Mouse (Mus musculus): ENCODE measurements around the gene Hoxa9. TPM values are rescaled to one million over a fixed set of nuclear protein-coding genes. Genes with fewer than 3 reads are reported as not detected.

The Hoxa9 gene
- total RNA-seq, 2 experiments from 2014 or later: 16.5 to 17.7 TPM

DNA sequence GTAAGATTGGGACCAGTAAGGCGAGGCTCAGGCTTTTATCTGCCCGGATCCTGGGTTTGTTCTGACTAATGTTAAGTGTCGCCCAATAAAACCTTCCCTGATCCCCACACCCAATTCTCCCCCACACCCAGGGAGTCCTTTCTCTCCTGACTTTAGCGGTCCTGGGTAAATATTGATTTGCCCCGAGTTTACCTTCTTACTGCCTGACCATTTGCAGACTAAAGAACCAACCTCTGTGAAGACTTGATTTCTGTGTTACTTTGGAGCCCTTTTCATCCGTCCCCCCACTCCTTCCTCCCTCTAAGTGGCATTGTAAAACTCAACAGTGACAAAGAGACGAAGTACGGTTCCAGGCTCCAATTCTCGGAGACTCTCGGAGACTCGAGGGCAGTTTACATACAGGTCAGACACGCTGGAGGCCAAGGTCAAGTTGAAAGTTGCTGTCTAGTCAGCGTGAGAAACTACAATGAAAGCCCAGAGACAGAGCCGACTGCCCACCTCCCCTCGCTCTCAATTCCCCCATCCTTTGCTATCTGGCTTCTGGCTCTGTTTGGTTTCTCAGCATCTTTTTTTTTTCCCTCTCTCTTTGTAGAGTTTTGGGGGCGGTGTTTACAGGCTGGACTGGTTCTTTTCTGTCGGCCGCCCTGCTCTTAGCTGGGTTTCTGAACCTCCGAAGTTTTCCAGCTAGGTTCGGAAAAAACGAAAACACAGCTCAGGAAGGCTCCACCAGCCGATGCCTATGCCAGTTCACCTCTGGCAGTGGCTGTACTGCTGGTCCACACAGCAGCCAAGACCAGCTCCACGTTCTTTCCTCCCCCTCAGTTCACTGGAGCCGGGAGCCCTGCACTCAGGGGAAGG is 31.8 kb upstream of the Hoxa9 start:
- DNase-seq (ENCODE audit: low spot score in 2 of 2): no peak

DNA sequence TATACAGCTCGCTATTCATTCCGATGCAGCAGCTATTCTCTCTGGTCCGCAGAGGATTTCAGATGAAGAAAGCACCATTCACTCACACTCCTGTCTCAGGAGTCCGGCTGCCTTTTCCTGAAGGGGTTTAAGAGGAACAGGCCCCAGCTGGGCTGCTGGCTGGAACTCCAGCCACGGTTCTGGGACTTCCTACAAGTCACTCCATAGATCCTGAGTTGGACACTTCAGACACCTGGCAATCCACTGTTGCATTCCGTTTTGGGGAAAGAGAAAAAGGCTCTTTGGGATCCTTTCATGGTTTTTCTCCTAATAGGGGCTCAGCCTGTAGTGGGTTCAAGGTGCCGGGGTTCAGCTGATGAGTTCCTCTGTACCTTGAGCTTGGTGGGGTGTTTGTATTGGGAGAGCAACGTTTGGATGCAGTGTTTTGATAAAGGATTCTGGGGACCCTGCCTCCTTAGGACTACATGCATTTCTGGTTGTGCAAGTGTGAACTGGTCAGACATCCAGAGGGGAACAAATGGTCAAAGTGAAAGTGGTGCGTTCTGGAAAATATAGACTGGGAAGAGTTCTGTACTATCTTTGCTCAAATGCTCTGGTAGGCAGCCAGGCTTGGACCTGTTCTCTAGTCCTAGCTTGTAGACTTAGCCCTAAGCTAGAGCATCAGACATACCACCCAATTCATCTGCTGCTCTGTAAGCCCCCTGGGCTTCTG is 31.0 kb upstream of the Hoxa9 start:
- no peak for DNase-seq (ENCODE audit: low spot score in 2 of 2)

DNA sequence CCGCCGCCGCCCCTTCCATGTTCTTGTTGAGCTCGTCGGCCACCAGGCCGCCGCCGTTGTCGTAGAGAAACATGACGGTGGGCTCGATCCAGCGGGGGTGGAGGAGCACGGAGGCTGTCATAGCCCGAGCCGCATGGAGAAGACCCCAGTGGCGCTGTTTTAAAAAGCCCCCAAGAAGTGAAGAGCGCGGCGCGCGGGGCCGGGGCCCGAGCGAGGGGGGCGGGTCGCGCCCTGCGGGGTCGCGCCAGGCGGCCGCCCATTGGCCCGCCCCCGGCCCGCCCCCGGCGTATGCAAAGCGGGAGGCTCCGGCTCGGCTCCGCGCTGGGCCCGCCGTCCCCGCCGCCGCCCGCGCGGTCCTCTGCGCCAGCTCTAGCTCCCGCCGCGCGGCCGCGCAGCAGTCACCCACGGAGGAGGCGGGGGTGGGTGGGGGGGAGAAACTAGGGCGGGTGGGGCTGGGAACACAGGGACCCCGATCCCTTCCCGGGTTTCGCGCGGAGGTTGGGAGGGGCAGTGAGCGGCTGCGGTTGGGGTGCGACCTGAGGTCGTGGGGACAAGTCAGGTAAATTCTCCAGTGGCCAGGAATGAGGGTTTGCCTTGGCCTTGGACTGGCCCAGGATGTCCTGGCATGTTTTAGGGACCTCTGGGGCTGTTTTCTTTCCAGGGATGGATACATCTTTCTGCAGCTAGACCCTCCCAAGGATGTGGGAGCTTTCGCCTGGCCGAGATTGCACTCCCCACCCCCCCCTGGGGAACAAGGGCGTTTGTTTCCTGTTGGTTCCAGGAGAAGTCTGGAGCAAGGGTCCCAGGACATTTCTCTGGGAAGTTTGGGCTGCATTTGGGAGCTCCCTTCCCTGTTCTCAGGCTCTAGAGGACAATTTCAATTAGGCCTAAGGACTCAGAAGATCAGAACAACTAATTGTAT is 30.0 kb upstream of the Hoxa9 start, which contains the start of gene Hoxa13:
TSS of gene Hoxa13 (minus strand) at position 227 of the 922 bp plus-strand sequence.
- DNase-seq (ENCODE audit: low spot score in 2 of 2): peak in 1 of 2 experiments; percentile 42

DNA sequence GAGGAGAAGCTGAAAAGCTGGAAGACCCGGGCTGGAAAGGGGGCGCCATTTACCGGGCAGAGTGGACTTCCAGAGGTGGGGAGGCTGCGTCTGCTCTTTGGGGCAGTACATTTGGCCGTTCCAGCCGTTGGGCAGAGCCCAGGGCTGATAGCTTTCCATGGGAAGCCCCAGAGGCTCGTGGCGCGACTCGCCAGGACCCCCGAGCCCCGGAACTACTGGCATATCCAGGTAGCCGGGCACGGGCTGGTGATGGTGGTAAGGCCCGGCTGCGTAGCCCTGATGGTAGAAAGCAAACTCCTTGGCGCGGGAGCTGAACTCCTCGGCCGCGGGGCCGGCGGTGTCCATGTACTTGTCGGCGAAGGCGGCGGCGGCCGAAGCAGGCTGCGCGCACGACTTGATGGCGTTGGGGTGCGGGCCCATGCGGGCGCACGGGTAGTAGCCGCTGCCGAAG is 28.9 kb upstream of the Hoxa9 start:
- DNase-seq (ENCODE audit: low spot score in 2 of 2): no peak

DNA sequence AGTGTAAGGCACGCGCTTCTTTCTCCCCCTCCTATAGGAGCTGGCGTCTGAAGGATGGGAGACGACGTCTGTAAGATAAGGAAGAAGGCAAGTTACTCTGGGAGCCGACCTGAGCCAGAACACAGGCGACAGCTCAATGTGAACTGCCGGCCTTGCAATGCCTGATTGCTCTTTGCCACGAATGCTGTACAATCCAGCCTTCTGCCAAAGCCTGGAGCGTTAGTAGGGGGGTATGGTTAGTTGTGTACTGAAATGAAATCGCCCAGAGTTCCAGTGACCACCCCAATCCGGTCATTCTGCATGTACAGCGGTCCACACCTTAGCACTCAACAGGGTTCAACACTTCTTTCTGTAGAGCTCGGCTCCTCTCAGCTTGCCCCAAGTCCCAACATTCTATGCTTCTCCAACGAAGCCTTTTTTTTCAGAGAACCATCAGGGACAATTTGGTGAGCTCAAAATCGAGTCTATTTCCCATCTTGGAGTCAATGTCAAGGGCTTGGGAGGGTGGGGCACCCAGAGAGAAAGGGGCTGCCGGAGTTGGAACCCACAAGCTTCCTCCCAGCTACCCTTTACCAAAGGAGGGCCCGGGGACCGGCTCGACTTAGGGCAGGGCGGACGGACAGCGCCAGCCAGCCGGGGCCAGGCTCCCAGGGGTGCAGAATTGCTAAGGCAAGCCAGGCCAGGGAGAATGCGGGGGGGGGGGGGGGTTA is 28.3 kb upstream of the Hoxa9 start:
- no peak for DNase-seq (ENCODE audit: low spot score in 2 of 2)

DNA sequence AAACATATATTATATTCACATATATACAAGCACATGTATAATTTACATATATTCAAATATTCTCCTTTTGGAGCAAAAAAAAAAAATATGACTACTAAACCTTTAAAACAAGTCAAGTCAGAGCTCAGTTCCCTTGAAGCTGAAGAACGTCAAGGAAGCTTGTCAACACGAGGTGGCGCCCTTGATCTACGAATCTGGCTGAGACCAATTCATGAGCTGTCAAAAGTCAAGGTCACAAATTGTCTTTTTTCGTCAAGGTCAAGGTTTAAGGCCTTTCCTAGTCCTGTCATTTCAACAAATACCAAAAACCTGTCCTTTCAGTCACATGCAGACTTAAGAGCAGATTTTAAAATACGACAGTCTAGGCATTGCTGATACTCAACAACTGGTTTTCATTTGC is 26.1 kb upstream of the Hoxa9 start:
- peak; percentile 64 to 80 for DNase-seq (ENCODE audit: low spot score in 2 of 2)

DNA sequence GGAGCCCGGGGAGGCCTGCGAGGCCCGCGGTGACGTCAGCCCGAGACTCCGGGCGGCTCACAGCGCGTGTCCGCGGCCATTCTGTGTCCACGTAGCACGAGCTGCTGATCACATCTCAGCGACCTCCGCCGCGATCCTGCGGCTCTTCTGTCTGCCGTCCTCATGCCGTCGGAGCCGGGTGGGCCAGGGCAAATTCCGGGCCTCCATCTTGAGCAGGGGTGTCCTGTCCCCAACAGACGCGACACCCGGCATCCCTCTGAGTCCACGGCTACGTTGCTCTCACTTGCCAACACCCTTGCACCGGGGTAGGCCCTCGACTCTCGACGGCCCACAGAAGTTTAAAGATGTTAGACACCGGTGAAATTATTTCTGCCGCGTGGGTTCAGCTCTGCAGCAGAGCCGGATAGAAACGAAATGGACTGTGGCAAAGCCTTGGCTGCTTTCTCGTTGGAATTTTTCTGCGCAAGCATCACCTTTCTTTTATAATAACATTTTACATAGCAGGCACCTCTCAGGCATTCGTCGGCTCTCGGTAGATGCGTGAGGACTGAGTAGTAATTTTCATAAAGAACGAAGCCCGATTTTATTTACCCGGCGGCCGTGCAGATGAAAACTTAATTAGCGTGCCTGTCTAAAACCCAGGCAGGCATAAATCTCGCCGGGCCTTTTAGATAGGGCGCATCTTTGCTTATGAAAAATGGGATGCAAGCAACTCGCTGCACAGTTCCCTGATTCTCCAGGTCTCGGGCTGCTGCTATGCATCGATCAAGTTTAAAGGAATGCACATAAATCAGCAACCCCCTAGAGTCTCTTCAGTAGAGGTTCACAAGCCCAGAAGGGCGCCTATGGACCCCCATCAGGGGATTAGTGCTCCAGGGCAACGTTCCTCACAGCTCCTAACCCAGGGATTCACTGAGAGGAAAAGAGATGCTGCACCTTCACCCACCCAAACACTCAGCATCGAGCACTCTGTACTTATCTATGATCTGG is 22.9 kb upstream of the Hoxa9 start:
- DNase-seq (ENCODE audit: low spot score in 2 of 2): no peak

DNA sequence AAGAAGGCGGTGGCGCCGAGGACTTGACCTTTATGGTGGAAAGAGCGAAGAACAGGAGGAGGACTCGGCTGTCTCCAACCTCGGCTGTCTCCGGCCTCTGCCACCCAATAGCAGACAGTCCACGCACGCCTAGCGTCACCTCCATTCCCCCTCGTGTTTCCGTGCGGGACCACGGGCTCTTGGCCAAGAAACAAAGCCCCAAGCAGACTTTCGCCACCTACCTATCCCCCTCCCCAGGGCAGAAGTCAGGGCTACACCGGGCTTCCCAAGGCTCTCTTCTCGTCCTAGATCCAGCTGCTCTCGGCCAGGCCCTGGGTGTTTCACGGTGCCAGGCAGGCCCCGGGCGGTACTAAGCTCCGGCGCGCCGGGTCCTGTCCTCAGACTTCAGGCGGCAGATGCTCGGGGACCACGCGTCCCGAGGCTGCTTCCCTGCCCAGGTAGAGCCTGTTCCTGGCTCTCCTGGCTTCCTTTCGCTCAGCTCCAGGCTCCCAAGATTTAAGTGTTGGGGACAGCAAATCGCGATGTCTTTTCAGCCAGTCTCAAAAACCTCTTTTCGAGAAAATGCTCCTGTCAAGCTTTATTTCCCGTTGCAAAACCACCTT is 22.0 kb upstream of the Hoxa9 start:
- no peak for DNase-seq (ENCODE audit: low spot score in 2 of 2)

DNA sequence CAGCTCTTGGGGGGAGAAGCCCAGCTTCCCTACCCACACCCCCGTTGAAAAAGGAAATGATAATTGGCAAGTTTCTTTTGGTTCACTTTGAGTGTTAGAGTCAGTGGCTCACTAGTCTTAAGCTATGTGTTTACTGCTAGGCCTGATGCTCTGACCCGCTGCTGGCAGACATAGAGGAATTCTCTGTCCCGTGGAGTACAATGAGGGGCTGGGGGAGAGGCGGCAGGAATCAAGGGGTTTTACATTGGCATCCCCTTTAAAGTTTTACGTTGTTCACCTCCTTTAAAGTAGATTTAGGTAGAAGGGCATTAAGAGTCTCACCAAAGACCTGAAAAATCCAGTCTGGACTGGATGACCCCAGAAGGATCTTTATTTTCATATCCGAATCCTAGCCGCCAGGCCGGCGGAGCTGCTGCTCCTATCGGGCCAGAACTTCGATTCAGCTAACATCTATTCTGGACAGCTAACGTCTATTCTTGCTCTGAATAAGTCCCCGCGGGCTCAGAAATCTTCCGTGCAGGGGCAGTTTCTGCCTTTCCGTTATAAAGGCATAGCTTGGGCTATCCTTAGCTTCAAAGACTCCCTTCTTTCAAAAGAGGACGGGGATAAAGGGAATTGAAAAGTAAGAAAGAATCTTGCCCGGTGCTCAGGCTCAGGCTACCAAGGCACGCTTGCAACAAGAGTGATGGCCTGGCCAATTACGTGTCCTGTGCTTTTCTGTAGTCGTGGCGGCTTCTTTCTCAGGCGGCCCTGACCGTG is 21.3 kb upstream of the Hoxa9 start:
- no peak for DNase-seq (ENCODE audit: low spot score in 2 of 2)

DNA sequence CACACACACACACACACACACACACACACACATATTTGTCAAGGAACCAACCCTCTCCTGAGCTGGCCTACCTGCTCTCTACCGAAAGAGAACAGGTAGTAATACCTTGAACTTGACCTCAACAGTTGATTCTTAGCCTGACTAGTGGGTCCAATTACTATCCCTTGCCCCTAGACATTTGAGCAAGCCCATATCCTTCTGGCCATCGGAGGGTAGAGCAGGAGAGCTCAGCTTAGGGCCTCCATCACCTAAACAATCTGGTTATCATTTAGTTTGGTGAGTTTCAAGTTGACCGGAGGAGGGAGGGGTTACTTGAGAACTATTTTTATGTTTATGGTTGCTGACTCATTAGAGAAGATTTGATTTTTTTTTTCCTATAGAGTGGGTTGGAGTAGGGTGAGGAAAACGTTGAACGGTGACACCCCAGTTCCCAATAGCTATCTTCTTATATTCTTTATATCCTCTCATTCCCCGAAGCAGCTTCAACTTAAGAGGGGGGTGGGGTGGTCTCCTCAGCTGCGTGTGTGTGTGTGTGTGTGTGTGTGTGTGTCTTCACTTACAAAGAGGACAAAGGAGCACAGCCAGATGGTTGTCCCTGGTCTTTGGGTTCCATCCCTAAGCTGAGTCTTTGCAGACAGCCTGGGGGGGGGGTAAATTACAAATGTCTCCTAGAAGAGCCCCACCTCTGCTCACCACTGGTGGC is 20.4 kb upstream of the Hoxa9 start:
- no peak for DNase-seq (ENCODE audit: low spot score in 2 of 2)

DNA sequence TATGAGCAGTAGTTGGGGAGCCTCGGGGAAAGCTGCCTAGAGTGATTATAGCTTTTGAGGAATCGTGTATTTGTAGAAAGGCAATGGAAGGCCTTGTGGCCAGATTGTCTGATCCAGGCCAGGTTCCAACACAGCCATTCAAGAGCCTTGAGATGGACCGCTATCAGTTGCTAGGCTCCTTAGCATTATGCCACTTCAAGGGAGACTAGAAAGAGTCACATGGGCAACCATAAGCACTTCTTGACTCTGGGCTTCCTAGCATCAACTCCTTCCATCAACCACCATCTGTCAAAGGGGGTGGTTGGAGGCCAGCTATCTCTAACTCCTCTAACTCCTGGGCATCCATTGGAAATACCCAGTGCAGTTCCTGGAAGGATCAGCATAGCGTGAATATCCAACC is 18.9 kb upstream of the Hoxa9 start:
- DNase-seq (ENCODE audit: low spot score in 2 of 2): no peak

DNA sequence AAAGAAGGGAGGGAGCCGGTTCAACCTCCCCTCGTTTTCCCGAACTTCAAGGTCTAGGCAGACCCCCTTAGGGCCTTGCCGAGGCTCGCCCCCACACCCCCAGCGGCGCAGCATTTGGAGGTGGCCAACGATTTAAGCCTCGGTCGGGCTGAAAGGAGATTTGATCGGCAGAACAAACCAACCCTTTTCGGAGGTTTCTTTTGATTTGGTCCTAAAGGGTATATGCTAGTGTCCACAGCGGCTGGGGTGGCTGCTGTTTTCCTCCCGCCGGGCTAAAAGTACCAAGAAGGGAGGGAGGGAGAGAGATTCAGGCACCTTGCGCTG is 18.5 kb upstream of the Hoxa9 start:
- DNase-seq (ENCODE audit: low spot score in 2 of 2): peak in 1 of 2 experiments; percentile 15

DNA sequence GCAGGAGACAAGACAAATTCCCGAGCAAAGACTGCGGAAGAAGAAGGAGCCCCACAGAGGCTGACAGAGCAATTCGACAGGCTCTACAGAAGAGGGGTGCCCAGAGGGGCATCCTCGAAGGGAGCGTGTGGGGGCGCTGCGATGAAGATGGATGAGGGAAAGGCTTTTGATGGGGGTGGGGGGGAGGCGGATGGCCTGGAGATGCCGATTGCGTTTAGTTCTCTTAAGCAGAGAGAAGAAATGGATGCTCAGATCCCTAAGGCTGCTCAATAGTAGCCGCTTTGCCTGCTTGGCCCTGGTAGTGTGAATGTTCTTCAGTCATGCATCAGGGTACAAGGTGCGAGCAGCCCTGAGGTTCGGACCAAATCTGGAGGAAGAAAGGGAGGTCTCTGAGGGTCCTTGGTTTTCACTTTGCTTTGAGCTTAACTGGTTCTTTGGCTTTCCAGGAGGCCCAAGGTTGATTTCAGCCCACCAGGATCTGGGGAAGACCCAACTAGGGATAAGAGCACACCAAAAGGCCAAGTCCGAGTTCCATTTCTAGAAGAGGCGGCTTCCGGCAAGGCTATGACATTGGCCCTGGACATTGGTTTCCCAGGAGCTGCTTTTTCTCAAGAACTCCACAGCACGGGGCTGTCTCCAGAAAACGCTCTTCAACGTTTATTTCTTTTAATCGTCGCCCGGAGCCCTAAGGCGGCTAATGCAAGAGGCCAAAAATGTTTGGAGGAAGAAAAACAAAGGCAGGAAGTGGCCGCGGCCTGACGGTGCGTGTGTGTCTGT is 17.9 kb upstream of the Hoxa9 start:
- peak in 1 of 2 experiments; percentile 15 for DNase-seq (ENCODE audit: low spot score in 2 of 2)

DNA sequence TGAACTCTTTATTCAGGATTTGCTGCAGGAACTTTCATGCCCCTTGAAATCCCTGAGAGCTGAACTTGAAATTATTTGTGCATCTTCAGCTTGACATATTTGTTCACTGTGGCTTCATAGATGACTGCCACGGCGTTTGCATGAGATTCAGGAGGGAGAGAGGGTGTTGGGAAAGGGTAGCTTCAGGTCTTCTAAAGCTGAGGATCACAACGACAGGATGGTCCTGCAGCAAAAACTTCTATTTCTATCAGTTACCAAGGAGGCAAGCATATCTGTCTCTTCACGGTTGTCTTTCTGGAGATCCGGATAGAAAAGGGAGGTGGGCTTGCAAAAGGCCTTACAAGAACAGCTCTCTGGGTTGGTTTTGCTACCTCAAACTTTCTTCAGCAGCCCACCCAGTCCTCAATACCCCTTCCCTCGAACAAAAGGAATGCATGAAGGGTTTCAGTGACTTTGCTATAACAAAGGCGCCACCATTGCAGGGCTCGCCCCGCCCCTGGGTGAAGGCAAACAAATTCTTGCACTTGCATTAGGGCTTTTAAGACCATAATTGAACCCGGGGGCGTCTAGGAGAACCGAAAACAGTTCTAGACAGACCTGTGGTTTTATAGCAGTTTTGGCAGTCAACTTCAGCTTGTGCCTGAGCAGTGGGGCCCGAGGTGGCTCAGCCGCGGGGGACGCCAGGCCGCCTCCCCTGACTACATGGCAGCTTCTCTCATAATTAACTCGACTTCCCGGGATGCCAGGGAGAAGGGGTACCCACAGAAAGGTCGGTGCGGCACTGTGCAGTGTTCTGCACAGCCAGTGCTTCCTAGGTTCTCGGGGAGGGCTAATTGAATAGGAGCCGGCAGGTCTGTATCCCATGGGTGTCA is 17.1 kb upstream of the Hoxa9 start:
- peak in 1 of 2 experiments; percentile 18 for DNase-seq (ENCODE audit: low spot score in 2 of 2)

DNA sequence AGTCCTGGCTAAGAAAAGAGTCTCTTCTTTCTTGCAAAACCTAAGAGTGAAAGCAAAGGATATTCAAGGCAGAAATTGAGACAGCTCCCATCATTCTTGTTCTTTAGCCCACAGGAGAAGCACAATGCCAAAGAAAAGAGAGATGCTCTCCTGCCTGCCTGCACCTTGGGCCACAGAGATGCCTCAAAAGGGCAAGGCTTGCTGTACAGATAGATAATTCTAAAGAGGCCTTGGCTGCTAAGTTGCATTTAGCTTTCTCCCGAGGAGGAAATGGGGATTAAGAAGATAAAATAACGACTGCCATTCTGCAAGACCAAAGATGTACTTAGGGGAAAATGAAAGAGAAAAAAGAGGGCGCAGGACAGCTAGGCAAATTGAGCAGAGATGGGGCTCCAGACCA is 16.0 kb upstream of the Hoxa9 start:
- DNase-seq (ENCODE audit: low spot score in 2 of 2): no peak

DNA sequence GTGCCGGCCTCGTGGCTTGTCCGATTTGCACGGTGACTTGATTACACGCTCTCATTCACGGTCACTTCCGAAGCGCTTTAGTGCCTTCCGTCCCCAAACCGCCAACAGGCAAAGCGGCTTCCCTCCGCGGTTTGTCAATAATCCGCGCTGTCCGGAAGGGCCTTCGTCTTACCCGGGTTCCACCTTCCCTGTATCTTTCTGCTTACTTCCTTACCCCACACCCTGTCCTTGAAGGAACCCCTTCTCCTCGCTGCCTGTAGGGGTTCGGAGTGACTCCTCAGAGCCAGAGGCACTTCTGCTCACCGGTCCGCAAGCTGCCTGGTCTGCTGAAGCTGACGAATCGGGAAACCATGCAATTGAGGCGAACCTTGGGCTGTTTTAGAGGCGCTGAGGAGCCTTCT is 15.5 kb upstream of the Hoxa9 start:
- DNase-seq (ENCODE audit: low spot score in 2 of 2): peak; percentile 22 to 47
